Mouse (Mus musculus) myocyte (in vitro differentiated cells): ENCODE measurements around the gene Frmd4a.

ENCODE experiments used
- CEBPB ChIP-seq: IDR thresholded peaks from 2 replicates; pipeline ENCODE4 v1.6.1; 2011; ENCODE audit warnings: mild to moderate bottlenecking, moderate library complexity; ENCODE audit not compliant: poor library complexity, insufficient read depth, severe bottlenecking
- MAX ChIP-seq: IDR thresholded peaks from one replicate; pipeline ENCODE4 v1.6.1; 2011; ENCODE audit warnings: low read depth, mild to moderate bottlenecking, control low read depth
- POLR2A ChIP-seq: IDR thresholded peaks from one replicate; pipeline ENCODE4 v1.6.1; 2011; ENCODE audit warnings: low read depth, mild to moderate bottlenecking, control low read depth, moderate library complexity; ENCODE audit not compliant: insufficient read length
- POLR2AphosphoS2 ChIP-seq: IDR thresholded peaks from one replicate; pipeline ENCODE4 v1.6.1; 2011; ENCODE audit warnings: low read depth, control low read depth; ENCODE audit not compliant: insufficient read length
- SRF ChIP-seq: IDR thresholded peaks from one replicate; pipeline ENCODE4 v1.6.1; 2011; ENCODE audit warnings: low read depth; ENCODE audit not compliant: control insufficient read depth, insufficient read length
- TCF12 ChIP-seq: IDR thresholded peaks from one replicate; pipeline ENCODE4 v1.6.1; 2011; ENCODE audit warnings: mild to moderate bottlenecking, control low read depth; ENCODE audit not compliant: poor library complexity, insufficient read depth, severe bottlenecking
- USF1 ChIP-seq: IDR thresholded peaks from one replicate; pipeline ENCODE4 v1.6.1; 2011; ENCODE audit warnings: low read depth, mild to moderate bottlenecking, control low read depth, moderate library complexity

GRCm38 (mm10) chr2:4188303-4188702, 170.8 kb downstream of the Frmd4a start:
- TF ChIP-seq POLR2A, result no peak
- no peak for TF ChIP-seq TCF12
- TF ChIP-seq CEBPB, result no peak
- TF ChIP-seq USF1, result no peak
- no peak for TF ChIP-seq POLR2AphosphoS2
- no peak for TF ChIP-seq SRF
- no peak for TF ChIP-seq MAX
